ENCODE assay signal across 11 mouse cellular contexts in the genomic region with DNA sequence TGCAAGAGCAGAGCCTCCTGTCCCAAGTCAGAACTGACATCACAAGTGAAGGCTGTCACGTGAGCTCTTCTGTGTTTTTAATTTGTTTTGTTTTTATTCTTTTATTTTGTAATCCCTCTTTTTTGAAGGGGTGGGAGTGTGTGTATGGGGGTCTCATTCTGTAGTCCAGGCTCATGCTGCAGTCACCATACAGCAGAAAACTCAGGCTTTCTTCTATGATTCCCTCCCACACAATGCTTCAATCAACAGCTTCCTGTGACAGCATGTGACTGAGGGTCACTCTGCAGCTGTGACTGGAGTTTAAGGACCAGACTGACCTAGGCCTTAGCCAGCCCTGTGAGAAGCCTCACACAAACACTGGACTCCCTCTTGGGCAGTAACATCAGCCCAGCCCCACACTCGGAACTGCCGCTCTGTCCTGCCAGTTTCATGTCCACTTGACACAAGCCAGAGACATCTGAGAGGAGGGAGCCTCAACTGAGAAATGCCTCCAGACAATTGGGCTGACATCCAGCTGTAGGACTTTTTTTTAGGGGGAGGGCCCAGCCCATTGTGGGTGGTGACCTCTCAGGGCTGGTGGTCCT. TPM values are rescaled to one million over a fixed set of nuclear protein-coding genes. Genes with fewer than 3 reads are reported as not detected.
DNase-seq lines count a peak whose midpoint lies in the region; ATAC-seq and TF ChIP-seq lines count a peak whose summit lies in the region.
"Had no signal": no experiment of that assay in that cellular context is flagged by ENCODE, and none has a peak within 500 bp of the region (broad histone marks: within the 10 kb centered on the region; RNA-seq: fewer than 3 reads in every experiment).

No protein-coding gene starts in this region.

- no peak overlapping the region for H3K4me3 ChIP-seq in intestine, embryonic 14.5 days (ENCODE audit: low read depth, low read length)
- H3K4me3 ChIP-seq in intestine, postnatal 0 days (ENCODE audit: low read depth, low read length): no peak overlapping the region
- no peak overlapping the region for H3K4me3 ChIP-seq in lung, postnatal 0 days (ENCODE audit: low read depth, low read length)
- H3K4me3 ChIP-seq in heart, embryonic 13.5 days: no peak overlapping the region
- no peak overlapping the region for H3K4me3 ChIP-seq in stomach, embryonic 15.5 days (replicated peaks)

- 44% methylated on average over 3 of the region's 3 CpGs for WGBS in intestine, embryonic 14.5 days
- WGBS in intestine, postnatal 0 days: 64% methylated on average over 3 of the region's 3 CpGs
- WGBS in lung, postnatal 0 days: 51% methylated on average over 3 of the region's 3 CpGs
- 38% methylated on average over 3 of the region's 3 CpGs for WGBS in heart, embryonic 13.5 days
- WGBS in stomach, embryonic 15.5 days: 38% methylated on average over 3 of the region's 3 CpGs

- no peaks in the 10 kb centered on the region for H3K27me3 ChIP-seq in intestine, embryonic 14.5 days (replicated peaks; ENCODE audit: control insufficient read depth, insufficient read depth, low read length)
- no peaks in the 10 kb centered on the region for H3K27me3 ChIP-seq in intestine, postnatal 0 days (replicated peaks; ENCODE audit: control insufficient read depth, insufficient read depth, low read length)
- no peaks in the 10 kb centered on the region for H3K27me3 ChIP-seq in lung, postnatal 0 days (replicated peaks; ENCODE audit: insufficient read depth, low read length)
- no peaks in the 10 kb centered on the region for H3K27me3 ChIP-seq in heart, embryonic 13.5 days (replicated peaks)
- no peaks in the 10 kb centered on the region for H3K27me3 ChIP-seq in stomach, embryonic 15.5 days (replicated peaks)

- H3K36me3 ChIP-seq in intestine, embryonic 14.5 days (ENCODE audit: control insufficient read depth, insufficient read depth, low read length): peaks cover 4% of the 10 kb centered on the region; the same call in 1 of the 2 replicates
- H3K36me3 ChIP-seq in intestine, postnatal 0 days (ENCODE audit: control insufficient read depth, insufficient read depth): no peaks in the 10 kb centered on the region
- H3K36me3 ChIP-seq in lung, postnatal 0 days (ENCODE audit: insufficient read depth, low read length): no peaks in the 10 kb centered on the region
- peaks cover 23% of the 10 kb centered on the region for H3K36me3 ChIP-seq in heart, embryonic 13.5 days
- 0 out of 2 replicates have a peak, but pooled peaks cover 9% of the 10 kb centered on the region for H3K36me3 ChIP-seq in stomach, embryonic 15.5 days

- no peak overlapping the region for H3K4me2 ChIP-seq in intestine, embryonic 14.5 days (ENCODE audit: low read length)
- H3K4me2 ChIP-seq in intestine, postnatal 0 days (replicated peaks; ENCODE audit: low read depth): no peak overlapping the region
- no peak overlapping the region for H3K4me2 ChIP-seq in lung, postnatal 0 days (replicated peaks; ENCODE audit: low read depth, low read length)
- H3K4me2 ChIP-seq in heart, embryonic 13.5 days: no peak overlapping the region
- H3K4me2 ChIP-seq in stomach, embryonic 15.5 days: no peak overlapping the region

- H3K9me3 ChIP-seq in intestine, embryonic 14.5 days (ENCODE audit: control insufficient read depth, low read length): 0 out of 2 replicates have a peak, but pooled peaks cover 3% of the 10 kb centered on the region
- no peaks in the 10 kb centered on the region for H3K9me3 ChIP-seq in intestine, postnatal 0 days (ENCODE audit: control insufficient read depth)
- H3K9me3 ChIP-seq in lung, postnatal 0 days (ENCODE audit: low read length): no peaks in the 10 kb centered on the region
- H3K9me3 ChIP-seq in heart, embryonic 13.5 days: no peaks in the 10 kb centered on the region
- H3K9me3 ChIP-seq in stomach, embryonic 15.5 days: no peaks in the 10 kb centered on the region

- TF ChIP-seq CTCF in intestine, postnatal 0 days (IDR thresholded peaks at IDR 0.05; ENCODE audit: low read depth): no peak
- TF ChIP-seq CTCF in lung, postnatal 0 days (IDR thresholded peaks at IDR 0.05): no peak

- no peak overlapping the region for H3K9ac ChIP-seq in intestine, embryonic 14.5 days (ENCODE audit: low read length)
- H3K9ac ChIP-seq in intestine, postnatal 0 days (ENCODE audit: low read depth, low read length): no peak overlapping the region
- H3K9ac ChIP-seq in lung, postnatal 0 days (replicated peaks; ENCODE audit: low read depth): no peak overlapping the region
- peak overlapping the region; percentile 57 for H3K9ac ChIP-seq in heart, embryonic 13.5 days
- H3K9ac ChIP-seq in stomach, embryonic 15.5 days: no peak overlapping the region

- DNase-seq in intestine, embryonic 14.5 days (ENCODE audit: low spot score): peak; percentile 63
- DNase-seq in lung, postnatal 0 days (ENCODE audit: low spot score): no peak
- DNase-seq in lung, postnatal 10 days: no peak
- DNase-seq in spleen, postnatal 4 days (ENCODE audit: low spot score in 2 of 2): no peak
- DNase-seq: adrenal gland, adult 8-10 months; retina, postnatal 1 day; thymus, postnatal 4 days had no signal

- ATAC-seq in intestine, embryonic 14.5 days (replicated peaks; ENCODE audit: low FRiP score, low TSS enrichment, low read depth): peak; percentile 69
- ATAC-seq in intestine, postnatal 0 days: no peak
- peak; percentile 31; the same call in 1 of the 2 replicates for ATAC-seq in lung, postnatal 0 days
- peak; percentile 20 for ATAC-seq in heart, embryonic 13.5 days (ENCODE audit: extremely low read depth, insufficient number of reproducible peaks, low FRiP score, low TSS enrichment)
- peak; percentile 59; the same call in 1 of the 2 replicates for ATAC-seq in stomach, embryonic 15.5 days (ENCODE audit: insufficient read depth, low FRiP score, low read depth)
- ATAC-seq: forebrain, embryonic 14.5 days had no signal

- peak overlapping the region; percentile 48; the same call in 1 of the 2 replicates for H3K27ac ChIP-seq in intestine, embryonic 14.5 days (ENCODE audit: low read depth)
- no peak overlapping the region for H3K27ac ChIP-seq in intestine, postnatal 0 days (ENCODE audit: low read depth, low read length)
- no peak overlapping the region for H3K27ac ChIP-seq in lung, postnatal 0 days (ENCODE audit: low read length)
- H3K27ac ChIP-seq in heart, embryonic 13.5 days (replicated peaks): peak overlapping the region; percentile 80
- peak overlapping the region; percentile 9 for H3K27ac ChIP-seq in stomach, embryonic 15.5 days

- TF ChIP-seq EP300 in lung, postnatal 0 days (IDR thresholded peaks at IDR 0.05): no peak

- H3K4me1 ChIP-seq in intestine, embryonic 14.5 days (replicated peaks; ENCODE audit: control insufficient read depth, insufficient read depth, low read length): 0 out of 2 replicates have a peak, but pooled peaks cover 5% of the 10 kb centered on the region
- no peaks in the 10 kb centered on the region for H3K4me1 ChIP-seq in intestine, postnatal 0 days (replicated peaks; ENCODE audit: control insufficient read depth, insufficient read depth, low read length)
- no peaks in the 10 kb centered on the region for H3K4me1 ChIP-seq in lung, postnatal 0 days (ENCODE audit: insufficient read depth, low read depth, low read length)
- H3K4me1 ChIP-seq in heart, embryonic 13.5 days: peaks cover 35% of the 10 kb centered on the region
- peaks cover 11% of the 10 kb centered on the region; the same call in 1 of the 2 replicates for H3K4me1 ChIP-seq in stomach, embryonic 15.5 days

RNA-seq across cellular contexts. Expression of a gene that starts 8.8 kb away (rescaled TPM):
- polyA plus RNA-seq in intestine, embryonic 14.5 days (2014; fragmentation: Nextera tagmentation; extraction: Ambion mirVana): 1.7 and 2.3 TPM in 2 replicates
- polyA plus RNA-seq in intestine, postnatal 0 days (2015; fragmentation: Nextera tagmentation; extraction: Ambion mirVana): 0.25 and 0.51 TPM in 2 replicates
- 0.23 and 0.33 TPM in 2 replicates for polyA plus RNA-seq in lung, postnatal 0 days (2015; fragmentation: Nextera tagmentation; extraction: Ambion mirVana)
- polyA plus RNA-seq in heart, embryonic 13.5 days (2015; fragmentation: Nextera tagmentation; extraction: Ambion mirVana): 0.78 and 1.0 TPM in 2 replicates
- polyA plus RNA-seq in stomach, embryonic 15.5 days (2015; fragmentation: Nextera tagmentation; extraction: Ambion mirVana): 1.3 and 1.4 TPM in 2 replicates

RNA-seq across cellular contexts. Expression of a gene that starts 14.3 kb away (rescaled TPM):
- polyA plus RNA-seq in intestine, embryonic 14.5 days (2014; fragmentation: Nextera tagmentation; extraction: Ambion mirVana): 45.6 and 47.4 TPM in 2 replicates
- 16.1 and 16.6 TPM in 2 replicates for polyA plus RNA-seq in intestine, postnatal 0 days (2015; fragmentation: Nextera tagmentation; extraction: Ambion mirVana)
- polyA plus RNA-seq in lung, postnatal 0 days (2015; fragmentation: Nextera tagmentation; extraction: Ambion mirVana): 26.3 and 29.7 TPM in 2 replicates
- 31.9 and 33.2 TPM in 2 replicates for polyA plus RNA-seq in heart, embryonic 13.5 days (2015; fragmentation: Nextera tagmentation; extraction: Ambion mirVana)
- polyA plus RNA-seq in stomach, embryonic 15.5 days (2015; fragmentation: Nextera tagmentation; extraction: Ambion mirVana): 40.1 and 48.2 TPM in 2 replicates

RNA-seq across cellular contexts. Expression of a gene that starts 21.5 kb away (rescaled TPM):
- polyA plus RNA-seq in intestine, embryonic 14.5 days (2014; fragmentation: Nextera tagmentation; extraction: Ambion mirVana): 13.5 and 15.6 TPM in 2 replicates
- polyA plus RNA-seq in intestine, postnatal 0 days (2015; fragmentation: Nextera tagmentation; extraction: Ambion mirVana): 20.6 and 21.0 TPM in 2 replicates
- 10.5 and 10.7 TPM in 2 replicates for polyA plus RNA-seq in lung, postnatal 0 days (2015; fragmentation: Nextera tagmentation; extraction: Ambion mirVana)
- polyA plus RNA-seq in heart, embryonic 13.5 days (2015; fragmentation: Nextera tagmentation; extraction: Ambion mirVana): 7.9 and 8.6 TPM in 2 replicates
- 13.3 and 14.7 TPM in 2 replicates for polyA plus RNA-seq in stomach, embryonic 15.5 days (2015; fragmentation: Nextera tagmentation; extraction: Ambion mirVana)

RNA-seq across cellular contexts. Expression of a gene that starts 51.9 kb away (rescaled TPM):
- 4.5 and 4.9 TPM in 2 replicates for polyA plus RNA-seq in intestine, embryonic 14.5 days (2014; fragmentation: Nextera tagmentation; extraction: Ambion mirVana)
- polyA plus RNA-seq in intestine, postnatal 0 days (2015; fragmentation: Nextera tagmentation; extraction: Ambion mirVana): 1.4 and 1.6 TPM in 2 replicates
- polyA plus RNA-seq in lung, postnatal 0 days (2015; fragmentation: Nextera tagmentation; extraction: Ambion mirVana): 5.9 and 6.6 TPM in 2 replicates
- polyA plus RNA-seq in heart, embryonic 13.5 days (2015; fragmentation: Nextera tagmentation; extraction: Ambion mirVana): 4.7 and 4.9 TPM in 2 replicates
- 6.1 and 6.6 TPM in 2 replicates for polyA plus RNA-seq in stomach, embryonic 15.5 days (2015; fragmentation: Nextera tagmentation; extraction: Ambion mirVana)

Comparison
In these comparisons a context has a peak if more than half of its experiments do, and no peak if none do; other contexts are left out.
1. H3K27ac ChIP-seq: peak in intestine, embryonic 14.5 days (single experiment), heart, embryonic 13.5 days (single experiment) and stomach, embryonic 15.5 days (single experiment); none in intestine, postnatal 0 days (single experiment) and lung, postnatal 0 days (single experiment).